Mouse (Mus musculus) midbrain, embryonic 10.5 days (tissue): ENCODE measurements around the gene Slc15a2. TPM values are rescaled to one million over a fixed set of nuclear protein-coding genes. Genes with fewer than 3 reads are reported as not detected.

ENCODE experiments used
- DNase-seq: peaks from one replicate; pipeline ENCODE4 v3.0.0-alpha.2; 2017; ENCODE audit warnings: low spot score
- H3K27ac ChIP-seq: fragments of 300-500 bp; sonication (generic); replicated peaks from 2 replicates; pipeline ENCODE4 v1.5.1; 2016; ENCODE audit warnings: mild to moderate bottlenecking
- H3K27me3 ChIP-seq: fragments of 300-500 bp; sonication (generic); 2 replicates; pipeline ENCODE4 v1.6.1; 2016; ENCODE audit warnings: low read depth, mild to moderate bottlenecking; ENCODE audit not compliant: poor library complexity, severe bottlenecking
- H3K36me3 ChIP-seq: fragments of 300-500 bp; sonication (generic); 2 replicates; pipeline ENCODE4 v1.6.1; 2016; ENCODE audit warnings: mild to moderate bottlenecking, moderate library complexity
- H3K4me1 ChIP-seq: fragments of 300-500 bp; sonication (generic); 2 replicates; pipeline ENCODE4 v1.6.1; 2016
- H3K4me3 ChIP-seq: fragments of 300-500 bp; sonication (generic); 2 replicates; pipeline ENCODE4 v1.5.1; 2016; ENCODE audit warnings: mild to moderate bottlenecking, moderate library complexity
- H3K9me3 ChIP-seq: fragments of 300-500 bp; sonication (generic); replicated peaks from 2 replicates; pipeline ENCODE4 v1.6.1; 2016; ENCODE audit warnings: mild to moderate bottlenecking
- WGBS: fragments of 180-500 bp; shearing (Covaris S2); methylation state at CpG from one replicate; pipeline ENCODE4 v1.1.7; 2016; 5-methylcytosine and 5-hydroxymethylcytosine counted together
- polyA plus RNA-seq: library from polyadenylated mRNA; unstranded; fragments of >200 nt; fragmentation: Nextera tagmentation; extraction: Ambion mirVana; gene quantifications from 2 replicates; pipeline ENCODE4 v1.2.1, GENCODE M21; 2016

Slc15a2 gene
- polyA plus RNA-seq, 1 experiment from 2014 or later: 1.1 TPM

- no peak overlapping the region for H3K4me3 ChIP-seq
- H3K4me1 ChIP-seq: no peaks in the 10 kb centered on the region
- no peaks in the 10 kb centered on the region for H3K27me3 ChIP-seq
- H3K9me3 ChIP-seq: no peaks in the 10 kb centered on the region
- 91% methylated on average over 8 of the region's 8 CpGs for WGBS
- no peak overlapping the region for H3K27ac ChIP-seq
- H3K36me3 ChIP-seq: no peaks in the 10 kb centered on the region
- no peak for DNase-seq
Measured at GRCm38 (mm10) chr16:36743580-36743979, 41.2 kb downstream of the Slc15a2 start.

DNA sequence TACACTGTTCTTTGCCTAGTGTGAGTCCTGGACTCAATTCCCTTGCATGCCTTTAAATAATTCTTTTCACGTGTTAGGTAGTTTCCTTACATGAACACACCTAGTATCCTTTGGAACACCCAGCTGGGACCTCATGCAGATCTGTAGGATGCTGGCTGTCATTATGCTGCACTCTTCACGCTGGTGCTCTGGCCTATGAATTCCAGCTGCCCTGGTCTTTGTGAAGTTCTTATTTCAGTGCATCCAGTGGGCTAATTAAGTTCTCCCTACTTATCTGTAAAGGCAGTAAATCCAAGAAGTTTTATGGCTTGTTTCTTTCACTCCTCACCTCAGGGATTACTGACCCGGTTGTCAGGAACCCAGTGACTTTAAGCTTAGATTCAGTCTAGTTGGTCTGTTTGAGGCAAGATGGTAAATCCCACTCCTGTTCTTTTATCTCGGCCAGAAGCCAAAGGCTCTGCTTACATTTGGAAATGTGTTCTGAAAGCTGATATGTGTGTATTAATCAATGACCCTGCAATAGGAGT is 45.3 kb downstream of the Slc15a2 start:
- Histone ChIP-seq H3K4me3 (no peak overlapping the region), H3K27me3 (no peaks in the 10 kb centered on the region), H3K27ac (no peak overlapping the region), H3K36me3 (no peaks in the 10 kb centered on the region), H3K9me3 (no peaks in the 10 kb centered on the region), H3K4me1 (no peaks in the 10 kb centered on the region)
- no peak for DNase-seq
- 43% methylated on average over 4 of the region's 4 CpGs for WGBS

DNA sequence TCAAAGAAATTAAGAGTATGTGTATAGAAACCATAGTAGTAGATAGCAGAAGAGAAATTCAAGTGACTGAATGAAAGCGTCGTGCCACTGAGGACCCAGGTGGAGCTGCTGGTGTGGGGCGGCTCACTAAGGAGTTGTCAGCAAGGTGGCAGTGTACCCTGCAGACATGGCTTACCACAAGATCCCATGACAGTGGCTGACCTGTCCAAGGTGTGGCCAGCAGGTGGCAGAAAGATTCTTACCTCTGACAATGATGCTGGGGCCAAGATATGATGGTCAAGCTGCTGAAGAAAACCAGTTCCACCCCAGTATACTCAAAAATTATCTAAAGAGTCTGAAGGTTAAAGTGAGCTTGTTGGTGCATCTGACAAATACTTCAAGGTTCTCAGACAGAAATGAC is 49.3 kb downstream of the Slc15a2 start:
- DNase-seq: no peak
- WGBS: 86% methylated on average over 3 of the region's 3 CpGs
- Histone ChIP-seq H3K36me3 (no peaks in the 10 kb centered on the region), H3K27me3 (no peaks in the 10 kb centered on the region), H3K4me3 (no peak overlapping the region), H3K4me1 (no peaks in the 10 kb centered on the region), H3K9me3 (no peaks in the 10 kb centered on the region), H3K27ac (no peak overlapping the region)

DNA sequence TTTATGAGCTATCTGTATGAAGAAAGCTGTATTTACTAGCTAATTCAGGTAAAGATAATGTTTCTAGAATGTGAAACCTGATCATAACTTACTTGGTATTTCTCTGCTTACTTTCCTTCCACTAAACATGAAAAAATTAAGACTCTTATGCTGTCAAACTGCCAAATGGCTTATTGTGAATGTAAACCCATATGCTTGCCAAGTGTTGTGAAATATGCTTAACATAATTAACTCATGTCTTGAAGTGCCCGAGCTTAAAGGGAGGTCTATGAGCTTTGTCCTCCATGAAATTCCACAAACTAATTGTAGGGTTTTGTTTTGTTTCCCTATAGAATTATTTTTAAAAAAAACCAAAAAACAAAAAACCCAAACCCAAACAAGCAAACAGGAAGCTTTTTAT is 50.9 kb downstream of the Slc15a2 start:
- no peak for DNase-seq
- Histone ChIP-seq H3K9me3 (no peaks in the 10 kb centered on the region), H3K36me3 (no peaks in the 10 kb centered on the region), H3K27ac (no peak overlapping the region), H3K4me1 (no peaks in the 10 kb centered on the region), H3K4me3 (no peak overlapping the region), H3K27me3 (no peaks in the 10 kb centered on the region)
- WGBS: 89% methylated on average over 1 of the region's 1 CpGs

- Histone ChIP-seq H3K4me1 (no peaks in the 10 kb centered on the region), H3K27me3 (no peaks in the 10 kb centered on the region), H3K9me3 (no peaks in the 10 kb centered on the region), H3K4me3 (no peak overlapping the region), H3K27ac (no peak overlapping the region), H3K36me3 (no peaks in the 10 kb centered on the region)
- DNase-seq: no peak
Measured at GRCm38 (mm10) chr16:36732572-36732971, 52.2 kb downstream of the Slc15a2 start.

DNA sequence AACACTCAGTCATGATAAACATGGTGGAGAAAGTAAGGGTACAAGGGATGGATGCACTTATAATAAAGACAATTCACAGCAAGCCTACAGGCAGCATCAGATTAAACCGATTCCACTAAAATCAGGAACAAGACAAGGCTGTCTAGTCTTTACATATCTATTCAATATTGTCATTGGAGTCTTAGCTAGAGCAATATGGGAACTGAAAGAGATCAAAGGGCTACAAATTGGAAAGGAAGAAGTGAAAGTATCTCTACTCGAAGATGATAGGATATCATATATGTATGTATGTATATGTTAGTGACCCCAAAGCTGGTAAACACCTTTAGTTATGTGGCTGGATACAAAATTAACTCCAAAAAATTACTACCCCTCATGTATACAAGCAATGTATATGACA is 55.8 kb downstream of the Slc15a2 start:
- no peaks in the 10 kb centered on the region for H3K4me1 ChIP-seq
- no peaks in the 10 kb centered on the region for H3K36me3 ChIP-seq
- DNase-seq: no peak
- no peaks in the 10 kb centered on the region for H3K9me3 ChIP-seq
- H3K27ac ChIP-seq: no peak overlapping the region
- H3K27me3 ChIP-seq: no peaks in the 10 kb centered on the region
- WGBS: 84% methylated on average over 2 of the region's 2 CpGs
- H3K4me3 ChIP-seq: no peak overlapping the region

DNA sequence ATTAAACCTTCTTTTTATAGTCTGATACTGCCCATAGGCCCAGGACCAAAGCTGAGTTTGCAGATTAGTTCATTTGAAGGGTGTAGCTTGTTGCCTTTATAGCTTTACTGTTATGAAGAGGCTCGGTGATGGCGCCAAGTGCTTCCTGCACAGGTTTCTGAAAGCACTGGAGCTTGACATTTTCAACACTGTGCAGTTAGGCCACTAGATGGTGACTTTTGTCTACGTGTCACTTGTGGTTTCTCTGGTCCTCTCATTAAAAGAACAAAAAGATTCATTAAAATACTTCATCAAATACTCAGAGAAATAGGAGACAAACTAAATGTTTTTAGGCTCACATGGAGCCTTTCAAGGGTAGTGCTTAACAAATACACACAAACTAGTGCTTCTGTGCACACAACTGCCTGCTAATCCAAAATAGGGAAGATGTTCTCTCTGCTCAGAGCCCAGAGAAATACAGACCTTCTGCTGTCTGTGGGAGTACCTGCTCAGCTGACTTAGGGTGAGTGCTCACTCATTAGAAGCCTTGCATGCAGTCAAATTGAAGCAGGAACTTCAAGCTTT is 60.8 kb downstream of the Slc15a2 start:
- peaks cover 6% of the 10 kb centered on the region; the same call in 1 of the 2 replicates for H3K27me3 ChIP-seq
- no peak for DNase-seq
- 79% methylated on average over 3 of the region's 3 CpGs for WGBS
- H3K36me3 ChIP-seq: no peaks in the 10 kb centered on the region
- no peaks in the 10 kb centered on the region for H3K9me3 ChIP-seq
- H3K27ac ChIP-seq: no peak overlapping the region
- H3K4me1 ChIP-seq: 0 out of 2 replicates have a peak, but pooled peaks cover 9% of the 10 kb centered on the region
- no peak overlapping the region for H3K4me3 ChIP-seq

- Histone ChIP-seq H3K27ac (no peak overlapping the region), H3K36me3 (no peaks in the 10 kb centered on the region), H3K9me3 (no peaks in the 10 kb centered on the region), H3K4me3 (no peak overlapping the region), H3K27me3 (peaks cover 6% of the 10 kb centered on the region; the same call in 1 of the 2 replicates), H3K4me1 (0 out of 2 replicates have a peak, but pooled peaks cover 9% of the 10 kb centered on the region)
- DNase-seq: no peak
- WGBS: 18% methylated on average over 4 of the region's 4 CpGs
Measured at GRCm38 (mm10) chr16:36722739-36723138, 62.0 kb downstream of the Slc15a2 start.

GRCm38 (mm10) chr16:36720194-36721055 is 64.3 kb downstream of the Slc15a2 start:
- DNase-seq: no peak
- H3K36me3 ChIP-seq: no peaks in the 10 kb centered on the region
- no peaks in the 10 kb centered on the region for H3K9me3 ChIP-seq
- H3K27ac ChIP-seq: no peak overlapping the region
- 63% methylated on average over 13 of the region's 13 CpGs for WGBS
- no peak overlapping the region for H3K4me3 ChIP-seq
- H3K27me3 ChIP-seq: peaks cover 6% of the 10 kb centered on the region; the same call in 1 of the 2 replicates
- 0 out of 2 replicates have a peak, but pooled peaks cover 9% of the 10 kb centered on the region for H3K4me1 ChIP-seq

DNA sequence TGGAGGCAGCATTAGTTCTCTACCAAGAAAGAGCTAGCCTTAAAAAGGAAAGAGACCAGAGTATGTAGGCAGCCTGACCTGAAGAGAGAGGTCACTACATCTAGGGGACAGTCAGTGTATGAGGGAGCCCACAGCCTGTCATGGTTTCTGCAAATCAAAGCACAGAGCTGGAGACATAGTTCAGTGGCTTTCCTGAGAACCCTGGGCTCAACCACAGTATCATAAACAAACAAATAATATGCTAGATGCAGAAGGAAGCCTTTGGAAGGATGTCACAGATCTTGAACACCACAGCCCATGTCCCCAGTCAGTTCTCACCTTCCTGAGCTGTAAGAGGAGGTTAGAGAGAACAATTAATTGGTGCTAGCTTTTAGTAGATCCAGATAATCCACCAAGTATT is 66.1 kb downstream of the Slc15a2 start:
- H3K27ac ChIP-seq: no peak overlapping the region
- H3K4me3 ChIP-seq: no peak overlapping the region
- no peak for DNase-seq

GRCm38 (mm10) chr16:36717481-36717880 is 67.3 kb downstream of the Slc15a2 start:
- H3K4me3 ChIP-seq: no peak overlapping the region
- H3K4me1 ChIP-seq: 0 out of 2 replicates have a peak, but pooled peaks cover 4% of the 10 kb centered on the region
- no peaks in the 10 kb centered on the region for H3K9me3 ChIP-seq
- DNase-seq: no peak
- H3K36me3 ChIP-seq: no peaks in the 10 kb centered on the region
- no peak overlapping the region for H3K27ac ChIP-seq
- H3K27me3 ChIP-seq: peaks cover 6% of the 10 kb centered on the region; the same call in 1 of the 2 replicates
- WGBS: 89% methylated on average over 4 of the region's 4 CpGs

More for the DNA sequence above, 66.1 kb downstream of the Slc15a2 start:
- no peaks in the 10 kb centered on the region for H3K9me3 ChIP-seq
- H3K27me3 ChIP-seq: peaks cover 6% of the 10 kb centered on the region; the same call in 1 of the 2 replicates
- no peaks in the 10 kb centered on the region for H3K36me3 ChIP-seq
- H3K4me1 ChIP-seq: 0 out of 2 replicates have a peak, but pooled peaks cover 9% of the 10 kb centered on the region

DNA sequence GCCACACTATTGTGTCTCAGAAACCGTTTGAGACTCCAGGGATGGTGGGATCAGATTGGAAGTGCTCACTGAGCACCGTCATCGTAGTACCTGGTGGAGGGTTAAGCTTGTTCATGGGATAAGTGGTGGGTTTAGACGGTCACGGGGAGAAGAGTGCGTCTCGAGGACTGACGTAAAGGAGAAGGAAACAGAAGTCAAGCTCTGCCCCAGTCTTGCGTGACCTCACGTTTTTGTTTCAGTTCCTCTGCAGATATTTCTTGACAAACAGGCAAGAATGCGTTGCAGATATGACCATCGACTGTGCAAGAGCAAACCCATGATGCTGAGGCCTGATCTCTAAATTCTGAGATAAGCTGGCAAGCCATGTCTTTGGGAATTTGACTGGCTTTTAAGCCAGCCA is 73.0 kb downstream of the Slc15a2 start:
- H3K9me3 ChIP-seq: no peaks in the 10 kb centered on the region
- DNase-seq: no peak
- no peaks in the 10 kb centered on the region for H3K36me3 ChIP-seq
- 93% methylated on average over 12 of the region's 12 CpGs for WGBS
- H3K27ac ChIP-seq: no peak overlapping the region
- H3K4me3 ChIP-seq: no peak overlapping the region
- H3K27me3 ChIP-seq: no peaks in the 10 kb centered on the region
- no peaks in the 10 kb centered on the region for H3K4me1 ChIP-seq

DNA sequence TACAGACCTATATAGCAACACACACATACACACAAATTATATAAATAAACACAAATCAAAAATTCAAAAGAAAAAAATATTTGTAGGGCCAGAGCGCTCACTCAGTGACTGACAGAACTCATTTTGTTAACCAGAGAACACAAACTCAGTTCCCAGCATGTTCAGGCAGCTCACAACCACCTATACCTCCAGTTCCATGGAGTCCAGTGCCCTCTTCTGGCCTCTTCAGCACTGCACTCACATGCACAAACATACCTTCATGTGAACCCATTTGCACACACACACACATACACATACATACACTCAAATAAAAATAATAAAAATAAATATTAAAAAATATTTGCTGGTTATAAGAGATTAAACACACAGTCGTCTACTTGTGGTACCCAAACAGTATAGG is 74.0 kb downstream of the Slc15a2 start:
- no peak overlapping the region for H3K27ac ChIP-seq
- H3K36me3 ChIP-seq: no peaks in the 10 kb centered on the region
- no peaks in the 10 kb centered on the region for H3K4me1 ChIP-seq
- no peaks in the 10 kb centered on the region for H3K9me3 ChIP-seq
- no peak overlapping the region for H3K4me3 ChIP-seq
- H3K27me3 ChIP-seq: no peaks in the 10 kb centered on the region
- no peak for DNase-seq
- 92% methylated on average over 2 of the region's 2 CpGs for WGBS
